Mouse (Mus musculus): ENCODE data around the gene Gm9887. TPM values are rescaled to one million over a fixed set of nuclear protein-coding genes. Genes with fewer than 3 reads are reported as not detected.
A peak's percentile ranks its signal among the peaks of the same experiment; 100 is the strongest.
"Not testable (repeated sequence)": the region's sequence is repeated elsewhere in the genome, so short reads cannot be mapped to it uniquely, and the experiment has no call there.

Gm9887 gene
- total RNA-seq, 2 experiments from 2014 or later, result 0.96 to 1.5 TPM

DNA sequence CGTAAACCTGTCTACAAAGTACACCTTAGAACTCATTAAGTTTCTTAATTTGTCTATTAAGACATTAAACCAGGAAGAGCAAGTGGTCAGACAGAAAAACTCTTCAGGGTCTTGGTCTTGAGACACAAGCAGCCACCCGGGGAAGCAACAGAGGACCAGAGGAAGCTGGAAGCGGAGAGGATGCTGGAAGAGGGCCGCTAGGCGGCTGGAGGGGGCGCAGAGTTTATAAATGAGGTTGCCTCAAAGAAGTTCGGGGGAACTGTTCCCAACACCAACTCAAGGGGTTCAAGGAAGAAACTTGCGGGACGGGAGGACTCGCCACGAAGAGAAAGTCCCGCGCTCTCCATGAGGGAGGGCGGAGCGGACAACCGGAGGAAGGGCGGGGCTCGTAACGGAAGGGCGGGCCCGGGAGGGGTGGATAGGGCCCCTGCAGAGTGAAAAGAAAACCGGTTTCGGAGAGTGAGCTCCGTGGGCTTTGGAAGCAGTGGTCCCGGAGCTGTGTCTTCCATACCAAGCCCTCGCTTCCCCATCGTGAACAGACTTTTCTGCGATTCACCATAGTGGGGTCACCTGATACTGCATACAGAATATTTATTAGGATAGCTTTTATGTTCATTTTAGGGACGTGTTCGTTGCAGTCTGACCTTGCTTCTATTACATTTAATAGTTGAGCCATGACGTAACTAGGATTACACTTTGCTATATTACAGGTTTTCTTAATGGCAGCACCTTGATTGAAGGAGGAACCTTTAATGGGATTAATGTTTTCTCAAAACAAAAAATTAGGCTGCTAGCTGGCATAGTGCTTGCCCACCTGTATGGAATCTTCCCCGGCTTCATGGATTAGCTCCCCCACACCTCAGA lies 8.1 kb downstream of the Gm9887 start:
- DNase-seq (ENCODE audit: low spot score in 2 of 2), result peak; percentile 54 to 68
- intact Hi-C loops (cut with DNase I), result no loop called here

DNA sequence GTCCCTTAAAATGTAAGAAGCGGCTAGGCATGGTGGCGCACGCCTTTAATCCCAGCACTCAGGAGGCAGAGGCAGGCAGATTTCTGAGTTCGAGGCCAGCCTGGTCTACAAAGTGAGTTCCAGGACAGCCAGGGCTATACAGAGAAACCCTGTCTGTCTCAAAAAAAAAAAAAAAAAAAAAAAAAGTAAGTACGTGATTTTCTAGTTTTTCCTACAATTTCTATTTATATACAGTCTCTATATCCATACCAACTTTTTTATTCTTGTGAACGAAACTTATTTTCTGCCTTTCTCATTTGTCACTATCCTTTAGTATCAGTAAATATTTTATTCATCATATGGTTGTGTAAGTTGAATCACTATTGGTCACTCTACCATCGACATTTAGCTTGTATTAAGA lies 9.1 kb downstream of the Gm9887 start:
- DNase-seq (ENCODE audit: low spot score in 2 of 2); intact Hi-C loops (cut with DNase I): not testable (repeated sequence)

DNA sequence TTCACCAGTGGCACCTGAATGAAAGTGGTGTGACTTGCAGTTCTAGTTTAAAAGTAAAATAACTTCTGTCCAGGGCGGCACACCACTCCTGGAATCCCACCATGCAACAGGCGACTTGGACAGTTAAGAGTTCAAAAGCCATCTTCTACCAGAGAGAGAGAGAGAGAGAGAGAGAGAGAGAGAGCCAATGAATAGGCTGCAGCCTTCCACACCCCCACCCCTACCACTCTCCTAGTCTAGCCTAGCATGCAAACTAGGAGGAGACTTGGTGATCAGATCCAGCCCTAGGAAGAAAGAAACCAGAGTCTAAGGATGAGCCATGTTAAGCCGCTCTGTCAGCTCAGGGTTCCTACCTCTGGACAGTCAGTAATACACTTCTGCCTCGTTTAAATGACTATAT lies 9.9 kb downstream of the Gm9887 start:
- DNase-seq (ENCODE audit: low spot score in 2 of 2), result no peak
- intact Hi-C loops (cut with DNase I), result no loop called here

DNA sequence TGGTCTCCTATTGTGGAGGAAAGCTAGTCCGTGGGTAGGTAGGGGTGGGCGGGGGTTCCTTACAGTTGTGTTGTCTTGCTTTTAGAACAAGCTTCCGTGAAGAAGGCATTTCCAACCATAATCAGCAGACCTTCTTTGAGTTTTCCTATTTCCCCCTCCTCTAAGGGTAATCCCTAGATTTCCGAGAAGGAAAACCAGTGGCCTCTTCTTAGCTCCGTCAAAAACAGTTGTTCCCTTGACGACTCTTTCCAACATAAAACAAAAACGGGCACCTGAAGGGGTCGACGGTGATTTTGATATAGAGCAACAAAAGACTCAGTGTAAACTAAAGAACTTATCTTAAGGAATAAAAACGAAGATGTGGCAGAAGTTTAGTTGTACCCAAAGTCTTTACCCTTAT lies 10.3 kb downstream of the Gm9887 start:
- intact Hi-C loops (cut with DNase I), result no loop called here
- peak in 1 of 2 experiments; percentile 4 for DNase-seq (ENCODE audit: low spot score in 2 of 2)

DNA sequence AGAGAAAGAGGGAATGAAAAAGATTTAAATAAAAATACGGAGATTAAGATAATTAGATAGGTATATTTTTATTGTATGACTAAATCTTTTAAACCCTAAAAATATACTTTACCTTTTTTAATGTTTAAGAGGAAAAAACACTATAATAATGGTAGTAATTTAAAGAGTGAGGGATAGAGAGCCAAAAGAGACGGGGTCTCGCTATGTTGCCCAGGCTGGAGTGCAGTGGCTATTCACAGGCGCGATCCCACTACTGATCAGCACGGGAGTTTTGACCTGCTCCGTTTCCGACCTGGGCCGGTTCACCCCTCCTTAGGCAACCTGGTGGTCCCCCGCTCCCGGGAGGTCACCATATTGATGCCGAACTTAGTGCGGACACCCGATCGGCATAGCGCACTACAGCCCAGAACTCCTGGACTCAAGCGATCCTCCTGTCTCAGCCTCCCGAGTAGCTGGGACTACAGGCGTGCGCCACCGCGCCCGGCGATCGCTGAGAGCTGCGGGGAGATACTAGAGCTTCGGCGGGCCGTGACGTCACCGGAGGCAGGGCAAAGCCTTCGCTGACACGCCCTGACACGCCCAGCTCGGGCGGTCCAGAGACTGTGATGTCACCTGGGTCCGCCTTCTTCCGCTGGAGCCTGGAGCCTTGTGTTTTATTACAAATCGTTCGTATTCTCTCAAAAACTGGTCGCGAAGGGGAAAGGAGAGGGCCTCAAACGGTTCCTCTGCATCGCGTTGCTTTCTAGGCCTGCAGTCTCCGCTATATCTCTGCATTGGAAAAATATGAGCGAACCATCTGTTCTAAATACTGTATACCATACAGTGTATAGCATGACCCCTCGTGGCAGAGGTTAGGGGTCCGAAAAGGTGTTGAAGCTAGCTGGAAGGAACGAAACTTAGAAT lies 11.0 kb downstream of the Gm9887 start:
- intact Hi-C loops (cut with DNase I), result not testable (repeated sequence)
- DNase-seq (ENCODE audit: low spot score in 2 of 2), result peak; percentile 98 to 99

DNA sequence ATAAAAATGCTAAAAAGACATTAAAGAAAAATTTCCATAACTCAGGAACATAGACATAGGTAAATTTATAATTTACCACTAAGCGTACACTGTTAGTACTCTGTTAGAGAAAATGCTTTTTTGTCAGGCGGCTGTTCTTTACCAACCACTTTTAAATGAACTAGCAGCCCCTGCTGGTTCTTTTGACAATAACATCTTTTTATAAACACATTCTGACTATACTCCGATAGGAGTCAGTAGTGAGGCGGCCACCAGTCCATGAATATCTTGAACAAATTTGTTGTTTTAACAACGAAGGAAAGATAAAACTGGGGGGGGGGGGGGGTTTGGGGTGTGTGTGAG lies 11.6 kb downstream of the Gm9887 start:
- intact Hi-C loops (cut with DNase I), result no loop called here
- peak; percentile 62 to 84 for DNase-seq (ENCODE audit: low spot score in 2 of 2)

DNA sequence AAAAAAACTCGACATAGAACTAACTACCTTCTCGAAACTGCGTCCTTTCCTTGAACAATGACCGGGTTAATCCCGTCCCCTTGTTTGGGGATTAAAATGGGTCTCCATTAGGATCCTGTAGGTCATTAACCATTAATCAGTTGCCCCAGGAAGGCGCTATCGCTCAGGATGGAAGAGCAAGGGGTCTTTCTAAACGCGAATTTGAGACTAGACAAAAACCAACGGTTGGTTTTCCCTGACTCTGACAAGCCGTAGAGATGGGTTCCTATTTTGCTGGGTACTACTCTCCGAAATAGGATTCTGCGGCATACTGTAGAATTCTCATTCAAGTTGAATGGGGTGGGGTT lies 15.0 kb downstream of the Gm9887 start:
- no peak for DNase-seq (ENCODE audit: low spot score in 2 of 2)
- intact Hi-C loops (cut with DNase I), result no loop called here

DNA sequence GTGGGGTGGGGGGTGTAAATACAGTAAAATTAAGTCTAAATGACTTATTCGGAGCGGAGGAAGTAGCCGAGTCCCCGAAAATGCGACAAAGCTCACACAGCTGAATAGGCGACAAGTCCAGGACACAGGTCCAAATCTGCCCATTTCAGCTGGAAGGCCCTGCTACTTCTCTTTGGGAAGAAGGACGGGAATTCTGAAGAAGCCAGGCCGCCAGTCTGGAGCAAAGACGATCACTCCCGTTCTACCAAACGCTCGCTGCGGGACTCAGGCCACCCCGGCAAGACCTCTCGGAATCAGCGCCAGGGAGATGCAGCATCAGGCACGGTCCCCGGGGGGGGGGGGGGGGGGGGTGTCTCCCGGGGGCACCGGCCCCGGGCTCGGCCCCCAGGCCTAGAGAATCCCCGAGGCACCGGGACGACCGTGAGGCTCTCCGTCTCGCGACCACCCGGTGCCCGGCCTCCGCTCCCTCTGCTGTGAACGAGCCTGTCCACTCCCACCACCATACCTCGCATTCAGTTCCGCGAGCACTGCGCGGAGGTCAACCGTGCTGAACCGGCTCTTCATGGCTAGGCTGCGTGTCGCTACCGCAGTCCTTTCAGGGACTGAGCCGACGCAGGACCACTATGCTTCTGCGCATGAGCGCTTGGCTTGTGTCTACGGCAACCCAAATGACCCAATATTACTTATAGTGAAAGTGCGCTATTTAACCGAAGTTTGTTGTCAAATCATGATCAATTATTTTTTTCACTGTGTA lies 15.5 kb downstream of the Gm9887 start, which contains the start of gene Nemf:
Gene Nemf, minus strand, starts transcription at position 620 of the 754 bp plus-strand sequence.
- intact Hi-C loops (cut with DNase I), result no loop called here
- peak; percentile 90 to 95 for DNase-seq (ENCODE audit: low spot score in 2 of 2)

DNA sequence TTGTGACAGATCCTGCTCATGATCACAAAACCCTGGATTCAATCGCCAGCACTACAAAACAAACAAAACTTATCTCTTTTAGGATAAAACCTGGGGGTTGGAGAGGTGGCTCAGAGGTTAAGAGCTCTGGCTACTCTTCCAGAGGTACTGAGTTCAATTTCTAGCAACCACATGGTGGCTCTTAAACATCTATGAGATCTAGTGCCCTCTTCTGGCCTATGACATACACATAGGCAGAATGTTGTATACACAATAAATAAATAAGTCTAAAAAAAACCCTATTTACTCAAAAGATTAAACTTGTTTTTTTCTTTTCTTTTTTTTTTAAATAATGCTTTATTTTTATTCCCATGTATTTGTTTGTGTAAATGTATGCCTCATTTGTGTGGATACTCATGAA lies 20.6 kb downstream of the Gm9887 start:
- intact Hi-C loops (cut with DNase I), result loop anchor here (5.0 kb wide), 2 partner anchors 39 to 346 kb away; no protein-coding TSS in a partner anchor
- DNase-seq (ENCODE audit: low spot score in 2 of 2), result no peak

DNA sequence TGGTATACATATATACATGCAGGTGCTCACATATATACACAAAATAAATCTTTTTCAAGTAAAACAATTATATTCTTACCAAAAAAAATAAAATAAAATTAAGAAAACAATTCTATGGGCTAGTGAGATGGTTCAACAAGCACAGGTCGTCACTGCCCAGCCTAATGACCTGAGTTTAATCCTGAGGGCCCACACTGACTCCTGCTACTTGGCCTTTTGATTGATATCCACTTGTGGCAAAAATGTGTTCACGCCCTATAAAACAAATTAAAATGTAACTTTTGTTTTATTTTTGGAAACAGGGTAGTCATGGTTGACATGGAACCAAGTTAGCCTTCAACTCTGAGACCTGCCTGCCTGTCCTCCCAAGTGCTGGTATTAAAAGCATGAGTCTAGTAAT lies 22.3 kb downstream of the Gm9887 start:
- DNase-seq (ENCODE audit: low spot score in 2 of 2), result no peak
- intact Hi-C loops (cut with DNase I), result loop anchor here (5.0 kb wide), 2 partner anchors 38 to 347 kb away; no protein-coding TSS in a partner anchor

DNA sequence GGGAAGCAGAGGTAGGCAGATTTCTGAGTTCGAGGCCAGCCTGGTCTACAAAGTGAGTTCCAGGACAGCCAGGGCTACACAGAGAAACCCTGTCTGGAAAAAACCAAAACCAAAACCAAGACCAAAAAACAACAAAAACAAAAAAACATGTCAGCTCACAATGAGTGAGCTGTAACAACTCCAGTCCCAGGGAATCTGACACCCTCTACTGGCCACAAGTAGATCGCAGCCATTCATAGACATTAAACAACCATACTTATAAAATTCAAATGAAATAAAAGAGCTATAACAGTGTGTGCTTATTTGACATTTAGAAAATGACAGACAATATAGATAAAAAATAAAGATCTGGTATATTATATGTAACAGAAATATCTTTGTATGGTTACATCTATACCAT lies 38.7 kb downstream of the Gm9887 start:
- intact Hi-C loops (cut with DNase I), result no loop called here
- DNase-seq (ENCODE audit: low spot score in 2 of 2), result no peak

DNA sequence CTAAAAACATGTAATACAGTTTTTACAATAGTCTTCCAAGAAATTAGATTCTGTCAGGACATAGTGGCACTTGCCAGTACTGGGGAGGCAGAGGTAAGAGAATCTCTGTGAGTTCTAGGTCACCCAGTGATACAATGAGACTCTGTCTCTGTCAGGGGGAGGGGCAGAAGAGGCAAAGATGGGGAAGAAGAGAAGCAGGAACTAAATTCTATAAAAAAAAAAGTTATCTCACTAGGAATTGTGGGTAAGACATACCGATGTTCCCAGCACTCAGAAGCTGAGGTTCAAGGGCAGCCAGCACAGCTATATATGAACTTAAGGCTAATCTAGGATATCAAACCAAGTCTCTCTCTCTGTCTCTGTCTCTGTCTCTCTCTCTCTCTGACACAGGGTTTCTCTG lies 40.1 kb downstream of the Gm9887 start:
- no peak for DNase-seq (ENCODE audit: low spot score in 2 of 2)
- intact Hi-C loops (cut with DNase I), result no loop called here

DNA sequence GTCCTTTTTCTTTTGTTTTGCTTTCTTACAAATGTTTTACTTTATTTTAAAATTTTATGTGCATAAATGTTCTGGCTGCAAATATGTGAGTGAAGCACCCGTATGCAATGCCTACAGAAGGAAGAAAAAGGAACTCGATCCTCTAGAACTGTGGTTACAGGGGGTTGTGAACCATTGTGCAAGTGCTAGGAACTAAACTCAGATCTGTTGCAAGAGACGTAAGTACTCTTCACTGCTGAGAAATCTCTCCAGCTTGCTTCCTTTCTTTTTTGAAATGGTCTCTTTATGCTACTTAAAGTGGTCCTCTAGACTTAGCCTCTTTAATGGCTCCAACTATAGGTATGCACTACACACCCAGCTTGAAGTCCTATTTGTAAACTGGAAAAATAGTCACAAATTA lies 41.1 kb downstream of the Gm9887 start:
- intact Hi-C loops (cut with DNase I), result no loop called here
- no peak for DNase-seq (ENCODE audit: low spot score in 2 of 2)

Small RNA genes within 50 kb of the gene (microRNA-seq; reads per million reads assigned to microRNA genes)
- 0 to 1.3 reads per million in 2 experiments for gene Gm47299
- 0 reads per million in 2 experiments for gene Gm47305

Other genes with a start within 250 kb of the Gm9887 start
- gene Rps29, start 213.3 kb downstream of the Gm9887 start, total RNA-seq (2021), result 1,000 to 10,000 TPM; 1,051 to 1,052 TPM
- gene Lrr1, start 203.6 kb downstream of the Gm9887 start, total RNA-seq (2021), result not detected
- 100 to 1,000 TPM; 180 to 187 TPM for gene Rpl36al, start 188.4 kb downstream of the Gm9887 start, total RNA-seq (2021)
- gene Mgat2, start 188.3 kb downstream of the Gm9887 start, total RNA-seq (2021), result 10 to 100 TPM; 26.5 to 30.4 TPM
- 1 to 10 TPM; 3.8 to 5.9 TPM for gene Gm49383, start 175.4 kb downstream of the Gm9887 start, total RNA-seq (2021)
- gene Dnaaf2, start 174.0 kb downstream of the Gm9887 start, total RNA-seq (2021), result 1 to 10 TPM; 1.2 to 1.5 TPM
- gene Gm49384, start 168.2 kb downstream of the Gm9887 start, total RNA-seq (2021), result 1 to 10 TPM; 3.9 to 4.7 TPM
- under 1 TPM; 0.48 to 0.76 TPM for gene Pole2, start 144.3 kb downstream of the Gm9887 start, total RNA-seq (2021)
- 10 to 100 TPM; 18.8 to 20.3 TPM for gene Klhdc1, start 131.3 kb downstream of the Gm9887 start, total RNA-seq (2021)
- gene Klhdc2, start 75.8 kb downstream of the Gm9887 start, total RNA-seq (2021), result 100 to 1,000 TPM; 131 to 141 TPM
- 10 to 100 TPM; 46.0 to 46.6 TPM for gene Nemf, start 15.3 kb downstream of the Gm9887 start, total RNA-seq (2021)
- 10 to 100 TPM; 52.8 to 58.2 TPM for gene Arf6, start 308 bp downstream of the Gm9887 start, total RNA-seq (2021)
- 10 to 100 TPM; 24.0 to 24.9 TPM for gene Vcpkmt, start 210.6 kb upstream of the Gm9887 start, total RNA-seq (2021)